Mouse (Mus musculus): ENCODE results near the gene Pank4. TPM values are rescaled to one million over a fixed set of nuclear protein-coding genes. Genes with fewer than 3 reads are reported as not detected.

Gene Pank4
- polyA plus RNA-seq, 1 experiment: 21.0 TPM

DNA sequence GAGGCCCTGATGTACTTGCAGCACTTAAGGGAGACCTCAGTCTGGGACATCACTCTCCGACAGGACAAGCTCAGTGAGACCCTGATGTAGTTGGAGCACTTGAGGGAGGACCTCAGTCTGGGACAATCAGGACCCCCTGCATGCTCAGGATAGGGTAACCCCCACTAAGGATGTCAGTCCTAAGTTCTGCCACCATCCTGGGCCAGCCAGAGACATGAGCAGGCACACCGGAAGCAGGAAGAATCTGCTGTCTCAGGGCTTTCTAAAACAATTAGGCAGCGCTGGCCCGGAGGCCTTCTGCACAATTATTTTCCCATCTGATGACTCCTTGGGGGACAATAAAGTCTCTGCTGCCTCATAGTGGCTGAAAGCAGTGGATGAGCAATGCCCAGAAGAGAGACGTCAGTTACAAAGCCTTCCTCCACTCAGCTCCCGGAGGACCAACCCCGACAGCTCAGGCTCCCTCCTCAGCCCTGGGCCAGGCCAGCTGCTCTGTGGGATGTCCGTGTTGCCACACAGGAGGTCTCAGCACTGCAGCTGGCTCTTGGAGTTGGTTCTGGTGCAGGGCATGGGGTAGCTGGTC, 32.7 kb downstream of the Pank4 start:
- peaks cover 86% of the 10 kb centered on the region for H3K27me3 ChIP-seq (ENCODE audit: control insufficient read depth, insufficient read depth, insufficient read length)
- TF ChIP-seq REST (IDR thresholded peaks at IDR 0.05; ENCODE audit: insufficient read depth, insufficient read length) (no peak), POLR2A (IDR thresholded peaks at IDR 0.05; ENCODE audit: insufficient read length, low read depth) (no peak), SRF (IDR thresholded peaks at IDR 0.05; ENCODE audit: control insufficient read depth, insufficient read length, low read depth) (no peak), MYOD1 (IDR thresholded peaks at IDR 0.05; ENCODE audit: control insufficient read depth in 1 of 3, insufficient read length in 2 of 3, low read depth in 2 of 3) (no peak), POLR2AphosphoS2 (IDR thresholded peaks at IDR 0.05; ENCODE audit: insufficient read length, low read depth) (no peak), USF1 (IDR thresholded peaks at IDR 0.05; ENCODE audit: low read depth) (no peak), TCF12 (IDR thresholded peaks at IDR 0.05; ENCODE audit: insufficient read depth, poor library complexity, severe bottlenecking) (no peak), MAX (IDR thresholded peaks at IDR 0.05; ENCODE audit: low read depth) (no peak), TCF3 (IDR thresholded peaks at IDR 0.05; ENCODE audit: insufficient read length, low read depth) (no peak), CEBPB (IDR thresholded peaks at IDR 0.05; ENCODE audit: insufficient read depth, poor library complexity, severe bottlenecking) (no peak), MYOG (IDR thresholded peaks at IDR 0.05; ENCODE audit: control insufficient read depth in 1 of 3, insufficient read depth in 1 of 3, insufficient read length in 2 of 3, low read depth in 2 of 3) (no peak), E2F4 (IDR thresholded peaks at IDR 0.05; ENCODE audit: insufficient read depth) (no peak)

DNA sequence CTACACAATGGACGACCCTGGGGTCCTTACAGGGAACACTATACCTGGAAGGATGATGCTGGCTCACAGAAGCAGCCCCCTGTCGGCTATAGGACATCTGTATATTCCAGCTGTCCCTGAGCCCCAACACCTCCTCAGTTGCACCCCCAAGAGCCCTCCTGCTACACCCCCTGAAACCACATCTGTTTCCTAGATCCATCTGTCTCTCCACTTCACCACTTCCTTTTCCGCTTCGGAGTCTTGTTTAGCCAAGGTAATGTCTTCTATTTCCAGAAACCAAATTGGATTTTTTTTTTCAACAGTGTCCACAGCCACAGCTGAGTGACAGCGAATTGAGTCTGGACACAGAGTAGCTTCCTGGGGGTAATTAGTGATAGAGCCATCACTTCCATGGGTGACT, 35.5 kb downstream of the Pank4 start:
- no peak overlapping the region for H3ac ChIP-seq (ENCODE audit: control insufficient read depth, insufficient read length)
- H3K79me2 ChIP-seq (ENCODE audit: control insufficient read depth, insufficient read depth): no peaks in the 10 kb centered on the region
- no peak overlapping the region for H3K4me3 ChIP-seq
- peaks cover 77% of the 10 kb centered on the region for H3K27me3 ChIP-seq (ENCODE audit: control insufficient read depth, insufficient read depth, insufficient read length)
- no peak overlapping the region for H3K4me2 ChIP-seq (ENCODE audit: low read depth)
- TF ChIP-seq MYOG (IDR thresholded peaks at IDR 0.05; ENCODE audit: control insufficient read depth in 1 of 3, insufficient read depth in 1 of 3, insufficient read length in 2 of 3, low read depth in 2 of 3): no peak
- no peak for TF ChIP-seq E2F4 (IDR thresholded peaks at IDR 0.05; ENCODE audit: insufficient read depth)
- H3K36me3 ChIP-seq (ENCODE audit: control insufficient read depth, insufficient read depth): no peaks in the 10 kb centered on the region

More for the DNA sequence above, 32.7 kb downstream of the Pank4 start:
- no peak overlapping the region for H3K4me2 ChIP-seq (ENCODE audit: low read depth)
- H3K4me3 ChIP-seq: no peak overlapping the region
- H3K79me2 ChIP-seq (ENCODE audit: control insufficient read depth, insufficient read depth): no peaks in the 10 kb centered on the region
- H3ac ChIP-seq (ENCODE audit: control insufficient read depth, insufficient read length): no peak overlapping the region
- H3K36me3 ChIP-seq (ENCODE audit: control insufficient read depth, insufficient read depth): no peaks in the 10 kb centered on the region

DNA sequence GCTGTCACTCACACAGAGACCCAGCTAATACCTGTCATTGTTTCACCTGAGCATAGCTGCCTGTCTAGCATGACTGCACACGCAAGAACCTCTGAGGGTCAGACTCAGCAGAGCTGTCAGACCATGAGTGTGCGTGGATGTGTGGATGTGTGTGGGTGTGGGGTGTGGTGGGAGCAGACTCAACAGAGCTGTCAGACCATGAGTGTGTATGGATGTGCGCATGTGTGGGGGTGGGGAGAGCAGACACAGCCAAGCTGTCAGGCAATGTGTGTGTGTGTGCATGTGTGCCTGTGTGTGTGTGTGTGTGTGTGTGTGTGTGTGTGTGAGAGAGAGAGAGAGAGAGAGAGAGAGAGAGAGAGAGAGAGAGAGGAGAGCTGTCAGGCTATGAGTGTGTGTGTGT, 41.4 kb downstream of the Pank4 start:
- H3K4me3 ChIP-seq: no peak overlapping the region
- H3K79me2 ChIP-seq (ENCODE audit: control insufficient read depth, insufficient read depth): no peaks in the 10 kb centered on the region
- peaks cover 80% of the 10 kb centered on the region for H3K27me3 ChIP-seq (ENCODE audit: control insufficient read depth, insufficient read depth, insufficient read length)
- no peak overlapping the region for H3K4me2 ChIP-seq (ENCODE audit: low read depth)
- H3K36me3 ChIP-seq (ENCODE audit: control insufficient read depth, insufficient read depth): no peaks in the 10 kb centered on the region
- TF ChIP-seq REST (IDR thresholded peaks at IDR 0.05; ENCODE audit: insufficient read depth, insufficient read length): no peak
- no peak for TF ChIP-seq USF1 (IDR thresholded peaks at IDR 0.05; ENCODE audit: low read depth)
- TF ChIP-seq MYOD1 (IDR thresholded peaks at IDR 0.05; ENCODE audit: control insufficient read depth in 1 of 3, insufficient read length in 2 of 3, low read depth in 2 of 3): no peak
- TF ChIP-seq POLR2AphosphoS2 (IDR thresholded peaks at IDR 0.05; ENCODE audit: insufficient read length, low read depth): no peak
- TF ChIP-seq TCF3 (IDR thresholded peaks at IDR 0.05; ENCODE audit: insufficient read length, low read depth): no peak
- TF ChIP-seq MAX (IDR thresholded peaks at IDR 0.05; ENCODE audit: low read depth): no peak
- TF ChIP-seq TCF12 (IDR thresholded peaks at IDR 0.05; ENCODE audit: insufficient read depth, poor library complexity, severe bottlenecking): no peak
- TF ChIP-seq SRF (IDR thresholded peaks at IDR 0.05; ENCODE audit: control insufficient read depth, insufficient read length, low read depth): no peak
- no peak overlapping the region for H3ac ChIP-seq (ENCODE audit: control insufficient read depth, insufficient read length)

DNA sequence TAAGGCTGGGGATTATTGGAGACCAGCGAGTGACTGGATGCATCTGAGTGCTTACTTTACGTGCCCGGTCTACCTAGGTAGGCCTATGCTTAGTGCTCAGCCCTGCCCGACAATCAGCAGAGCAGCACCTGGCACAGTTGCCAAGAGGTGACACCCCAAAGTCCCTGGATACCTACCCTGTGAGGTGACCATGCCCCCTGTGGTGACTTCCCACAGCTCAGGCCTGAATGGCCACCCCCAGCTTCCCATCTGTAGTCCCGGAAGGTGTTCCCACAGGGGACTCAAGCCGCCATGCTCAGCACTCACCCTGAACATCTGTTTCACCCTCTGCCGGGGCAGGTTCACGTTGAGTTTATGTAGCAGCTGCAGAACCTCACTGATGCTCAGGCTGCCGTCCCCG, 42.4 kb downstream of the Pank4 start:
- TF ChIP-seq SRF (IDR thresholded peaks at IDR 0.05; ENCODE audit: control insufficient read depth, insufficient read length, low read depth) (no peak), POLR2AphosphoS2 (IDR thresholded peaks at IDR 0.05; ENCODE audit: insufficient read length, low read depth) (no peak), MYOG (IDR thresholded peaks at IDR 0.05; ENCODE audit: control insufficient read depth in 1 of 3, insufficient read depth in 1 of 3, insufficient read length in 2 of 3, low read depth in 2 of 3) (no peak), CEBPB (IDR thresholded peaks at IDR 0.05; ENCODE audit: insufficient read depth, poor library complexity, severe bottlenecking) (no peak), TCF3 (IDR thresholded peaks at IDR 0.05; ENCODE audit: insufficient read length, low read depth) (no peak), E2F4 (IDR thresholded peaks at IDR 0.05; ENCODE audit: insufficient read depth) (no peak), MYOD1 (IDR thresholded peaks at IDR 0.05; ENCODE audit: control insufficient read depth in 1 of 3, insufficient read length in 2 of 3, low read depth in 2 of 3) (no peak), USF1 (IDR thresholded peaks at IDR 0.05; ENCODE audit: low read depth) (no peak), MAX (IDR thresholded peaks at IDR 0.05; ENCODE audit: low read depth) (no peak), TCF12 (IDR thresholded peaks at IDR 0.05; ENCODE audit: insufficient read depth, poor library complexity, severe bottlenecking) (no peak), REST (IDR thresholded peaks at IDR 0.05; ENCODE audit: insufficient read depth, insufficient read length) (no peak), POLR2A (IDR thresholded peaks at IDR 0.05; ENCODE audit: insufficient read length, low read depth) (no peak)
- H3K27me3 ChIP-seq (ENCODE audit: control insufficient read depth, insufficient read depth, insufficient read length): peaks cover 80% of the 10 kb centered on the region
- H3K36me3 ChIP-seq (ENCODE audit: control insufficient read depth, insufficient read depth): no peaks in the 10 kb centered on the region
- no peaks in the 10 kb centered on the region for H3K79me2 ChIP-seq (ENCODE audit: control insufficient read depth, insufficient read depth)
- H3K4me3 ChIP-seq: no peak overlapping the region
- no peak overlapping the region for H3K4me2 ChIP-seq (ENCODE audit: low read depth)
- no peak overlapping the region for H3ac ChIP-seq (ENCODE audit: control insufficient read depth, insufficient read length)

DNA sequence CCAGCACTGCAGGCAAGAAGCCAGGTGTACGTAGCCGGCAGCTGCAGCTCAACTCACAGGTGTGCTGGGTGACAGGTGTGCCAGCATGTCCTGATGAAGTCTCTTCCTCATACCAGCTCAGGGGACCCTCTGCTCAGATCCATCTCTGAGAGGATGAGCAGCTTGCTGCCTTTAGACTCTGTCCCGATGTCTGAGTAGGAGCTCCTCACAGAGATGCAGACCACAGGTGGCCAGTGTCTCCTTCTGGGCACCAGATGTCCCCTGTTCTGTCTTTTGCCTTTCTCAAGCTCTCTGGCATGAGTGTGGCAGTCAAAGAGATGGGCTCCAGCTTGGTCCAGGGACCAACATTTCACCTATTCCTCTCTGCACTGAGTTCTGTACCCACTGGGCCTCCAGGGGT, 43.7 kb downstream of the Pank4 start:
- H3K36me3 ChIP-seq (ENCODE audit: control insufficient read depth, insufficient read depth): no peaks in the 10 kb centered on the region
- H3K27me3 ChIP-seq (ENCODE audit: control insufficient read depth, insufficient read depth, insufficient read length): peaks cover 67% of the 10 kb centered on the region
- no peak overlapping the region for H3K4me2 ChIP-seq (ENCODE audit: low read depth)
- H3K4me3 ChIP-seq: no peak overlapping the region
- no peak overlapping the region for H3ac ChIP-seq (ENCODE audit: control insufficient read depth, insufficient read length)
- TF ChIP-seq USF1 (IDR thresholded peaks at IDR 0.05; ENCODE audit: low read depth): no peak
- no peak for TF ChIP-seq POLR2A (IDR thresholded peaks at IDR 0.05; ENCODE audit: insufficient read length, low read depth)
- no peak for TF ChIP-seq E2F4 (IDR thresholded peaks at IDR 0.05; ENCODE audit: insufficient read depth)
- no peak for TF ChIP-seq CEBPB (IDR thresholded peaks at IDR 0.05; ENCODE audit: insufficient read depth, poor library complexity, severe bottlenecking)
- no peak for TF ChIP-seq TCF3 (IDR thresholded peaks at IDR 0.05; ENCODE audit: insufficient read length, low read depth)
- no peak for TF ChIP-seq REST (IDR thresholded peaks at IDR 0.05; ENCODE audit: insufficient read depth, insufficient read length)
- no peak for TF ChIP-seq MYOD1 (IDR thresholded peaks at IDR 0.05; ENCODE audit: control insufficient read depth in 1 of 3, insufficient read length in 2 of 3, low read depth in 2 of 3)
- no peak for TF ChIP-seq SRF (IDR thresholded peaks at IDR 0.05; ENCODE audit: control insufficient read depth, insufficient read length, low read depth)
- no peak for TF ChIP-seq TCF12 (IDR thresholded peaks at IDR 0.05; ENCODE audit: insufficient read depth, poor library complexity, severe bottlenecking)
- TF ChIP-seq POLR2AphosphoS2 (IDR thresholded peaks at IDR 0.05; ENCODE audit: insufficient read length, low read depth): no peak
- no peak for TF ChIP-seq MYOG (IDR thresholded peaks at IDR 0.05; ENCODE audit: control insufficient read depth in 1 of 3, insufficient read depth in 1 of 3, insufficient read length in 2 of 3, low read depth in 2 of 3)
- TF ChIP-seq MAX (IDR thresholded peaks at IDR 0.05; ENCODE audit: low read depth): no peak
- no peaks in the 10 kb centered on the region for H3K79me2 ChIP-seq (ENCODE audit: control insufficient read depth, insufficient read depth)
